Mouse (Mus musculus) Muller cell, postnatal 12 days (primary cell): ENCODE measurements around the gene Pglyrp4.
"Not testable (repeated sequence)": the region's sequence is repeated elsewhere in the genome, so short reads cannot be mapped to it uniquely, and the experiment has no call there.

Source experiments
- DNase-seq: peaks from one replicate; pipeline ENCODE4 v3.0.0-alpha.2; 2015; ENCODE audit errors: inconsistent ontology term

Gene Pglyrp4

GRCm38 (mm10) chr3:90726606-90727005 lies at the start of gene Pglyrp4:
TSS of gene Pglyrp4 (plus strand) at chr3:90726906.
- no peak for DNase-seq

- no peak for DNase-seq
These were observed 48.0 kb upstream of the Pglyrp4 start for GRCm38 (mm10) chr3:90678656-90679055.

- no peak for DNase-seq
These were observed 42.8 kb upstream of the Pglyrp4 start for GRCm38 (mm10) chr3:90683929-90684328.

GRCm38 (mm10) chr3:90686835-90687234 lies 39.9 kb upstream of the Pglyrp4 start:
- DNase-seq: no peak

GRCm38 (mm10) chr3:90693496-90693895 lies 33.2 kb upstream of the Pglyrp4 start:
- no peak for DNase-seq

- DNase-seq: no peak
These were observed 31.1 kb upstream of the Pglyrp4 start, which contains the start of gene S100a9 for GRCm38 (mm10) chr3:90695613-90696012. TSS of gene S100a9 (minus strand) at chr3:90695721.

GRCm38 (mm10) chr3:90702244-90702643 lies 24.5 kb upstream of the Pglyrp4 start:
- DNase-seq: no peak

- peak; percentile 12 for DNase-seq
These were observed 18.0 kb upstream of the Pglyrp4 start for GRCm38 (mm10) chr3:90708523-90709202.

- DNase-seq: peak; percentile 75
These were observed 16.9 kb upstream of the Pglyrp4 start for GRCm38 (mm10) chr3:90709591-90710460.

- no peak for DNase-seq
These were observed 23.0 kb downstream of the Pglyrp4 start for GRCm38 (mm10) chr3:90749658-90750057.

- not testable (repeated sequence) for DNase-seq
These were observed 51.1 kb downstream of the Pglyrp4 start, which contains the start of gene Gm5849 for GRCm38 (mm10) chr3:90777776-90778175. TSS of gene Gm5849 (minus strand) at chr3:90777876.
